Mouse (Mus musculus) heart, embryonic 16.5 days (tissue): ENCODE results near the gene Skint8. TPM values are rescaled to one million over a fixed set of nuclear protein-coding genes. Genes with fewer than 3 reads are reported as not detected.
"Not testable (repeated sequence)": the region's sequence is repeated elsewhere in the genome, so short reads cannot be mapped to it uniquely, and the experiment has no call there.

Experiments used
- ATAC-seq: fragments of 200-750 bp; cut with Nextera tagmentation; replicated peaks from 2 replicates; pipeline ENCODE4 v1.8.0; 2017; ENCODE audit warnings: moderate number of reproducible peaks; ENCODE audit not compliant: insufficient read depth, low FRiP score; ENCODE audit errors: extremely low read depth
- H3K27ac ChIP-seq: fragments of 300-500 bp; sonication (generic); 2 replicates; pipeline ENCODE4 v1.5.1; 2014; ENCODE audit warnings: mild to moderate bottlenecking, low read length, control low read depth, moderate library complexity
- H3K27me3 ChIP-seq: fragments of 300-500 bp; sonication (generic); 2 replicates; pipeline ENCODE4 v1.6.1; 2014; ENCODE audit warnings: low read length, mixed read lengths; ENCODE audit not compliant: control insufficient read depth, insufficient read depth
- H3K36me3 ChIP-seq: fragments of 300-500 bp; sonication (generic); 2 replicates; pipeline ENCODE4 v1.6.1; 2014; ENCODE audit not compliant: control insufficient read depth, insufficient read depth
- H3K4me1 ChIP-seq: fragments of 300-500 bp; sonication (generic); 2 replicates; pipeline ENCODE4 v1.6.1; 2014; ENCODE audit warnings: low read length, mixed read lengths; ENCODE audit not compliant: control insufficient read depth, insufficient read depth
- H3K4me2 ChIP-seq: fragments of 300-500 bp; sonication (generic); 2 replicates; pipeline ENCODE4 v1.6.1; 2014; ENCODE audit warnings: low read depth, mild to moderate bottlenecking, control low read depth, low read length
- H3K4me3 ChIP-seq: fragments of 300-500 bp; sonication (generic); 2 replicates; pipeline ENCODE4 v1.5.1; 2014; ENCODE audit warnings: mild to moderate bottlenecking, control low read depth, low read length
- H3K9ac ChIP-seq: fragments of 300-500 bp; sonication (generic); 2 replicates; pipeline ENCODE4 v1.6.1; 2014; ENCODE audit warnings: low read length, control low read depth
- H3K9me3 ChIP-seq: fragments of 300-500 bp; sonication (generic); replicated peaks from 2 replicates; pipeline ENCODE4 v1.6.1; 2016; ENCODE audit warnings: low read length; ENCODE audit not compliant: control insufficient read depth
- WGBS: fragments of 180-500 bp; shearing (Covaris S2); extraction: QIAGEN DNeasy Blood & Tissue Kit; methylation state at CpG from one replicate; pipeline ENCODE4 v1.1.7; 2014; 5-methylcytosine and 5-hydroxymethylcytosine counted together
- polyA plus RNA-seq: library from polyadenylated mRNA; unstranded; fragments of >200 nt; fragmentation: Nextera tagmentation; extraction: Ambion mirVana; gene quantifications from 2 replicates; pipeline ENCODE4 v1.2.1, GENCODE M21; 2015

Skint8 gene
- polyA plus RNA-seq, 1 experiment from 2014 or later: 0.58 TPM

GRCm38 (mm10) chr4:111901473-111901872, 17.7 kb upstream of the Skint8 start:
- Histone ChIP-seq H3K27ac (no peak overlapping the region), H3K4me3 (no peak overlapping the region), H3K9me3 (no peaks in the 10 kb centered on the region), H3K27me3 (no peaks in the 10 kb centered on the region), H3K4me1 (no peaks in the 10 kb centered on the region), H3K36me3 (no peaks in the 10 kb centered on the region), H3K9ac (no peak overlapping the region), H3K4me2 (no peak overlapping the region)
- 79% methylated on average over 1 of the region's 1 CpGs for WGBS
- no peak for ATAC-seq

- Histone ChIP-seq H3K4me2 (no peak within 1 kb of the TSS), H3K27me3 (no peaks in the 10 kb centered on the region), H3K9me3 (no peaks in the 10 kb centered on the region), H3K27ac (no peak within 1 kb of the TSS), H3K4me3 (no peak within 1 kb of the TSS), H3K36me3 (no peaks in the 10 kb centered on the region), H3K4me1 (no peaks in the 10 kb centered on the region), H3K9ac (no peak within 1 kb of the TSS)
- no peak for ATAC-seq
Measured at GRCm38 (mm10) chr4:111902775-111903174, 16.4 kb upstream of the Skint8 start, which contains the start of gene Slc5a9. Gene Slc5a9 (minus strand): TSS chr4:111902918.

- Histone ChIP-seq H3K9me3 (no peaks in the 10 kb centered on the region), H3K27me3 (no peaks in the 10 kb centered on the region), H3K9ac (no peak overlapping the region), H3K27ac (no peak overlapping the region), H3K36me3 (no peaks in the 10 kb centered on the region), H3K4me2 (no peak overlapping the region), H3K4me3 (no peak overlapping the region), H3K4me1 (no peaks in the 10 kb centered on the region)
- ATAC-seq: no peak
- WGBS: 44% methylated on average over 2 of the region's 2 CpGs
Measured at GRCm38 (mm10) chr4:111907926-111908325, 11.3 kb upstream of the Skint8 start.

GRCm38 (mm10) chr4:111961309-111961708, 42.1 kb downstream of the Skint8 start:
- Histone ChIP-seq H3K9me3 (no peaks in the 10 kb centered on the region), H3K9ac (no peak overlapping the region), H3K27ac (no peak overlapping the region), H3K4me2 (no peak overlapping the region), H3K36me3 (no peaks in the 10 kb centered on the region), H3K4me1 (no peaks in the 10 kb centered on the region), H3K4me3 (no peak overlapping the region), H3K27me3 (no peaks in the 10 kb centered on the region)
- WGBS: 10% methylated on average over 1 of the region's 1 CpGs
- ATAC-seq: no peak

GRCm38 (mm10) chr4:111963241-111963640, 44.0 kb downstream of the Skint8 start:
- WGBS: 64% methylated on average over 1 of the region's 1 CpGs
- H3K27me3 ChIP-seq, H3K4me1 ChIP-seq, ATAC-seq, H3K4me2 ChIP-seq, H3K9me3 ChIP-seq, H3K36me3 ChIP-seq, H3K4me3 ChIP-seq, H3K27ac ChIP-seq, H3K9ac ChIP-seq: not testable (repeated sequence)

- Histone ChIP-seq H3K36me3 (no peaks in the 10 kb centered on the region), H3K27ac (no peak overlapping the region), H3K27me3 (no peaks in the 10 kb centered on the region), H3K4me3 (no peak overlapping the region), H3K4me1 (no peaks in the 10 kb centered on the region), H3K9me3 (no peaks in the 10 kb centered on the region), H3K4me2 (no peak overlapping the region), H3K9ac (no peak overlapping the region)
- 65% methylated on average over 3 of the region's 3 CpGs for WGBS
- no peak for ATAC-seq
Measured at GRCm38 (mm10) chr4:111963669-111964068, 44.5 kb downstream of the Skint8 start.

GRCm38 (mm10) chr4:111972623-111973022, 53.4 kb downstream of the Skint8 start, which contains the start of gene Skint7:
Gene Skint7 (plus strand): TSS chr4:111972923.
- Histone ChIP-seq H3K4me2 (no peak within 1 kb of the TSS), H3K4me1 (no peaks in the 10 kb centered on the region), H3K9me3 (no peaks in the 10 kb centered on the region), H3K9ac (no peak within 1 kb of the TSS), H3K4me3 (no peak within 1 kb of the TSS), H3K36me3 (no peaks in the 10 kb centered on the region), H3K27ac (no peak within 1 kb of the TSS), H3K27me3 (no peaks in the 10 kb centered on the region)
- 88% methylated on average over 1 of the region's 1 CpGs for WGBS
- ATAC-seq: no peak

Other genes starting within 250 kb of the Skint8 start
- gene Spata6, start 199.4 kb upstream of the Skint8 start, polyA plus RNA-seq: 19.5 and 20.4 TPM in 2 replicates
- 4.4 and 12.8 TPM in 2 replicates for gene Slc5a9, start 16.5 kb upstream of the Skint8 start, polyA plus RNA-seq
- gene Skint7, start 53.5 kb downstream of the Skint8 start, polyA plus RNA-seq: 0.30 and 0.35 TPM in 2 replicates
- gene Skint1, start 86.9 kb downstream of the Skint8 start, polyA plus RNA-seq: 0.85 and 1.1 TPM in 2 replicates
- gene Skint4, start 152.6 kb downstream of the Skint8 start, polyA plus RNA-seq: 0.30 and 0.85 TPM in 2 replicates